Mouse (Mus musculus) small intestine, adult 2 months (tissue): ENCODE results near the gene Slc3a1. TPM values are rescaled to one million over a fixed set of nuclear protein-coding genes. Genes with fewer than 3 reads are reported as not detected.

Experiments
- H3K27ac ChIP-seq: fragments of 200-500 bp; 2 replicates; pipeline ENCODE4 v1.5.1; 2012; ENCODE audit warnings: low read depth, low read length, control low read depth, inconsistent platforms; ENCODE audit not compliant: insufficient read depth
- H3K27me3 ChIP-seq: fragments of 200-500 bp; 2 replicates; pipeline ENCODE4 v1.6.1; 2012; ENCODE audit warnings: mild to moderate bottlenecking, moderate library complexity, low read length, inconsistent platforms; ENCODE audit not compliant: control insufficient read depth, insufficient read depth
- H3K36me3 ChIP-seq: fragments of 200-500 bp; 2 replicates; pipeline ENCODE4 v1.6.1; 2012; ENCODE audit warnings: mild to moderate bottlenecking, low read length, control low read depth, inconsistent platforms; ENCODE audit not compliant: control insufficient read depth, insufficient read depth
- H3K4me1 ChIP-seq: fragments of 200-500 bp; 2 replicates; pipeline ENCODE4 v1.6.1; 2012; ENCODE audit warnings: low read length, inconsistent platforms, mixed read lengths; ENCODE audit not compliant: control insufficient read depth, insufficient read depth, insufficient read length
- H3K4me3 ChIP-seq: fragments of 200-500 bp; 2 replicates; pipeline ENCODE4 v1.5.1; 2012; ENCODE audit warnings: low read depth, mild to moderate bottlenecking, control low read depth, inconsistent platforms, low read length, moderate library complexity
- CTCF ChIP-seq: fragments of 200-500 bp; IDR thresholded peaks from 2 replicates; pipeline ENCODE4 v1.5.1; 2012; ENCODE audit warnings: low read depth, mild to moderate bottlenecking, control low read depth, inconsistent platforms, low read length, moderate library complexity, mixed read lengths; ENCODE audit not compliant: insufficient replicate concordance, insufficient read length; ENCODE audit errors: extremely low read depth
- POLR2A ChIP-seq: fragments of 200-500 bp; IDR thresholded peaks from 2 replicates; pipeline ENCODE4 v1.6.1; 2012; ENCODE audit warnings: low read depth, mild to moderate bottlenecking, control low read depth, inconsistent platforms, low read length, moderate library complexity
- WGBS: fragments of 180-500 bp; shearing (Covaris S2); methylation state at CpG from one replicate; pipeline ENCODE4 v1.1.7; 2018; 5-methylcytosine and 5-hydroxymethylcytosine counted together
- polyA plus RNA-seq: library from polyadenylated mRNA; depleted of rRNA; stranded (reverse); fragments of >200 nt; gene quantifications from 2 replicates; pipeline ENCODE4 v1.2.3, GENCODE M21; 2012

Gene Slc3a1
- polyA plus RNA-seq, 1 experiment, result 122 TPM

GRCm38 (mm10) chr17:85085335-85085734 lies 57.2 kb downstream of the Slc3a1 start:
- WGBS, result 27% methylated on average over 2 of the region's 2 CpGs
- Histone ChIP-seq H3K4me1 (peaks cover 3% of the 10 kb centered on the region; the same call in 1 of the 2 replicates), H3K36me3 (peaks cover 5% of the 10 kb centered on the region), H3K4me3 (no peak overlapping the region), H3K27me3 (no peaks in the 10 kb centered on the region), H3K27ac (no peak overlapping the region)
- no peak for TF ChIP-seq POLR2A
- no peak for TF ChIP-seq CTCF

GRCm38 (mm10) chr17:85086501-85086900 lies 58.3 kb downstream of the Slc3a1 start:
- no peak overlapping the region for H3K27ac ChIP-seq
- no peak for TF ChIP-seq POLR2A
- no peak for TF ChIP-seq CTCF
- H3K4me1 ChIP-seq, result peaks cover 4% of the 10 kb centered on the region; the same call in 1 of the 2 replicates
- 79% methylated on average over 1 of the region's 1 CpGs for WGBS
- H3K4me3 ChIP-seq, result no peak overlapping the region
- H3K27me3 ChIP-seq, result no peaks in the 10 kb centered on the region
- H3K36me3 ChIP-seq, result peaks cover 1% of the 10 kb centered on the region; the same call in 1 of the 2 replicates

GRCm38 (mm10) chr17:85087591-85087990 lies 59.4 kb downstream of the Slc3a1 start:
- Histone ChIP-seq H3K27me3 (no peaks in the 10 kb centered on the region), H3K27ac (no peak overlapping the region), H3K4me3 (no peak overlapping the region), H3K4me1 (peaks cover 4% of the 10 kb centered on the region; the same call in 1 of the 2 replicates), H3K36me3 (peaks cover 1% of the 10 kb centered on the region; the same call in 1 of the 2 replicates)
- no peak for TF ChIP-seq CTCF
- TF ChIP-seq POLR2A, result no peak
- 82% methylated on average over 5 of the region's 5 CpGs for WGBS

- Histone ChIP-seq H3K27me3 (no peaks in the 10 kb centered on the region), H3K36me3 (no peaks in the 10 kb centered on the region), H3K4me1 (peaks cover 4% of the 10 kb centered on the region; the same call in 1 of the 2 replicates), H3K27ac (no peak overlapping the region), H3K4me3 (no peak overlapping the region)
- no peak for TF ChIP-seq CTCF
- WGBS, result 87% methylated on average over 11 of the region's 11 CpGs
Observed at GRCm38 (mm10) chr17:85088401-85088800, 60.2 kb downstream of the Slc3a1 start.

- 57% methylated on average over 6 of the region's 6 CpGs for WGBS
- no peak overlapping the region for H3K27ac ChIP-seq
- TF ChIP-seq POLR2A (no peak), CTCF (no peak)
- no peaks in the 10 kb centered on the region for H3K36me3 ChIP-seq
- no peak overlapping the region for H3K4me3 ChIP-seq
- H3K4me1 ChIP-seq, result peaks cover 4% of the 10 kb centered on the region; the same call in 1 of the 2 replicates
- no peaks in the 10 kb centered on the region for H3K27me3 ChIP-seq
Observed at GRCm38 (mm10) chr17:85089011-85089410, 60.8 kb downstream of the Slc3a1 start.

GRCm38 (mm10) chr17:85089621-85090020 lies 61.4 kb downstream of the Slc3a1 start:
- no peaks in the 10 kb centered on the region for H3K36me3 ChIP-seq
- H3K27me3 ChIP-seq, result no peaks in the 10 kb centered on the region
- H3K4me1 ChIP-seq, result peaks cover 4% of the 10 kb centered on the region; the same call in 1 of the 2 replicates
- H3K27ac ChIP-seq, result peak overlapping the region; percentile 59
- H3K4me3 ChIP-seq, result peak overlapping the region; percentile 98
- whole genome bisulfite sequencing, result 1% methylated on average over 16 of the region's 16 CpGs
- no peak for TF ChIP-seq POLR2A
- no peak for TF ChIP-seq CTCF

- TF ChIP-seq CTCF (no peak), POLR2A (peak; percentile 61)
- H3K27me3 ChIP-seq, result no peaks in the 10 kb centered on the region
- H3K27ac ChIP-seq, result peak within 1 kb of the TSS; percentile 85
- peaks cover 2% of the 10 kb centered on the region; the same call in 1 of the 2 replicates for H3K4me1 ChIP-seq
- under 1% methylated on average over 63 of the region's 63 CpGs for WGBS
- H3K36me3 ChIP-seq, result no peaks in the 10 kb centered on the region
- peak within 1 kb of the TSS; percentile 98 for H3K4me3 ChIP-seq
Observed at GRCm38 (mm10) chr17:85090120-85091099, 62.2 kb downstream of the Slc3a1 start, which contains the start of the genes Prepl and Camkmt. Gene Prepl (minus strand): TSS chr17:85090241. Gene Camkmt (plus strand): TSS chr17:85090552.
